Mouse (Mus musculus) CH12.LX (cell line): ENCODE measurements at regions not wholly inside any gene's neighbourhood (a gene's known extent, or its start where the extent isn't known, plus 50 kb on each side); places are given as distances from the start of the nearest gene placed in this dataset.

ENCODE experiments used
- CTCF ChIP-seq, 2 experiments: IDR thresholded peaks in 1 of 2; conservative IDR thresholded peaks in 1 of 2; 2 replicates each; pipeline ENCODE4 v1.5.1; 2011 to 2012; ENCODE audit warnings: low read depth in 2 of 2, low read length in 2 of 2, improper control_type of control experiment in 1 of 2, inconsistent platforms in 1 of 2, mild to moderate bottlenecking in 1 of 2, moderate library complexity in 1 of 2
- EP300 ChIP-seq: IDR thresholded peaks from 2 replicates; pipeline ENCODE4 v1.6.1; 2011; ENCODE audit warnings: low read length, improper control_type of control experiment
- ETS1 ChIP-seq: conservative IDR thresholded peaks from 2 replicates; pipeline ENCODE4 v1.6.1; 2012; ENCODE audit warnings: low read depth, mild to moderate bottlenecking, inconsistent platforms, low read length, improper control_type of control experiment, moderate library complexity
- GABPA ChIP-seq: IDR thresholded peaks from 2 replicates; pipeline ENCODE4 v1.6.1; 2012; ENCODE audit warnings: low read depth, low read length, improper control_type of control experiment, inconsistent platforms; ENCODE audit not compliant: insufficient replicate concordance
- JUN ChIP-seq: IDR thresholded peaks from 2 replicates; pipeline ENCODE4 v1.6.1; 2011; ENCODE audit warnings: low read depth, mild to moderate bottlenecking, low read length, improper control_type of control experiment, moderate library complexity; ENCODE audit not compliant: insufficient read depth
- MAX ChIP-seq: IDR thresholded peaks from 2 replicates; pipeline ENCODE4 v1.6.1; 2011; ENCODE audit warnings: low read length, improper control_type of control experiment
- POLR2A ChIP-seq: IDR thresholded peaks from 2 replicates; pipeline ENCODE4 v1.6.1; 2011; ENCODE audit warnings: low read depth, mild to moderate bottlenecking, improper control_type of control experiment, low read length
- POLR2AphosphoS2 ChIP-seq: IDR thresholded peaks from 2 replicates; pipeline ENCODE4 v1.6.1; 2011; ENCODE audit warnings: low read depth, low read length, improper control_type of control experiment
- RCOR1 ChIP-seq: conservative IDR thresholded peaks from 2 replicates; pipeline ENCODE4 v1.6.1; 2012; ENCODE audit warnings: low read depth, mild to moderate bottlenecking, inconsistent platforms, low read length, improper control_type of control experiment
- SIN3A ChIP-seq: IDR thresholded peaks from 2 replicates; pipeline ENCODE4 v1.6.1; 2012; ENCODE audit warnings: low read length, improper control_type of control experiment, inconsistent platforms
- UBTF ChIP-seq: IDR thresholded peaks from 2 replicates; pipeline ENCODE4 v1.6.1; 2012; ENCODE audit warnings: low read depth, mild to moderate bottlenecking, inconsistent platforms, low read length, improper control_type of control experiment, moderate library complexity
- USF1 ChIP-seq: IDR thresholded peaks from 2 replicates; pipeline ENCODE4 v1.6.1; 2014; ENCODE audit warnings: low read depth, mild to moderate bottlenecking, inconsistent platforms, low read length, improper control_type of control experiment
- ZC3H11A ChIP-seq: IDR thresholded peaks from 2 replicates; pipeline ENCODE4 v1.6.1; 2012; ENCODE audit warnings: low read depth, mild to moderate bottlenecking, inconsistent platforms, low read length, improper control_type of control experiment

GRCm38 (mm10) chr13:4971472-4972067 is 362.6 kb upstream of the Akr1e1 start:
- no peak for TF ChIP-seq MAX
- TF ChIP-seq CTCF (conservative IDR thresholded peaks at IDR 0.05 in 1 of 2, IDR thresholded peaks at IDR 0.05 in 1 of 2; ENCODE audit: low read depth in 2 of 2, low read length in 2 of 2), result no peak
- no peak for TF ChIP-seq SIN3A
- no peak for TF ChIP-seq GABPA
- no peak for TF ChIP-seq POLR2A
- TF ChIP-seq RCOR1, result no peak
- TF ChIP-seq USF1, result no peak
- TF ChIP-seq ZC3H11A, result no peak
- no peak for TF ChIP-seq ETS1
- TF ChIP-seq UBTF, result no peak
- TF ChIP-seq JUN, result no peak
- TF ChIP-seq POLR2AphosphoS2, result no peak
- TF ChIP-seq EP300, result no peak
